Mouse (Mus musculus): ENCODE measurements around the gene Sphkap.

Gene Sphkap

GRCm38 (mm10) chr1:83339358-83339757 is 68.6 kb downstream of the Sphkap start:
- H3K9me3 ChIP-seq (ENCODE audit: low read length) = no peaks in the 10 kb centered on the region
- H3K36me3 ChIP-seq (ENCODE audit: insufficient read depth, low read length) = no peaks in the 10 kb centered on the region
- no peaks in the 10 kb centered on the region for H3K27me3 ChIP-seq (ENCODE audit: insufficient read depth, low read length)
- H3K4me1 ChIP-seq (replicated peaks; ENCODE audit: low read depth, low read length) = no peaks in the 10 kb centered on the region
- TF ChIP-seq POU5F1 (IDR thresholded peaks at IDR 0.05; ENCODE audit: borderline replicate concordance, low read length) (no peak), CTCF (conservative IDR thresholded peaks at IDR 0.05; ENCODE audit: low read length) (no peak), NANOG (IDR thresholded peaks at IDR 0.05; ENCODE audit: borderline replicate concordance, low read length) (no peak)
- H3K4me3 ChIP-seq (replicated peaks; ENCODE audit: low read length) = no peak overlapping the region

- H3K4me1 ChIP-seq (replicated peaks; ENCODE audit: low read depth, low read length) = no peaks in the 10 kb centered on the region
- H3K9me3 ChIP-seq (ENCODE audit: low read length) = no peaks in the 10 kb centered on the region
- H3K4me3 ChIP-seq (replicated peaks; ENCODE audit: low read length) = no peak overlapping the region
- H3K36me3 ChIP-seq (ENCODE audit: insufficient read depth, low read length) = no peaks in the 10 kb centered on the region
- no peak for TF ChIP-seq POU5F1 (IDR thresholded peaks at IDR 0.05; ENCODE audit: borderline replicate concordance, low read length)
- no peak for TF ChIP-seq CTCF (conservative IDR thresholded peaks at IDR 0.05; ENCODE audit: low read length)
- TF ChIP-seq NANOG (IDR thresholded peaks at IDR 0.05; ENCODE audit: borderline replicate concordance, low read length) = no peak
- no peaks in the 10 kb centered on the region for H3K27me3 ChIP-seq (ENCODE audit: insufficient read depth, low read length)
Measured at GRCm38 (mm10) chr1:83316917-83317316, 91.1 kb downstream of the Sphkap start.

GRCm38 (mm10) chr1:83315146-83315545 is 92.9 kb downstream of the Sphkap start:
- Histone ChIP-seq H3K4me3 (replicated peaks; ENCODE audit: low read length) (no peak overlapping the region), H3K9me3 (ENCODE audit: low read length) (no peaks in the 10 kb centered on the region), H3K27me3 (ENCODE audit: insufficient read depth, low read length) (no peaks in the 10 kb centered on the region), H3K36me3 (ENCODE audit: insufficient read depth, low read length) (no peaks in the 10 kb centered on the region), H3K4me1 (replicated peaks; ENCODE audit: low read depth, low read length) (no peaks in the 10 kb centered on the region)
- TF ChIP-seq CTCF (conservative IDR thresholded peaks at IDR 0.05; ENCODE audit: low read length) (no peak), POU5F1 (IDR thresholded peaks at IDR 0.05; ENCODE audit: borderline replicate concordance, low read length) (no peak), NANOG (IDR thresholded peaks at IDR 0.05; ENCODE audit: borderline replicate concordance, low read length) (no peak)

- Histone ChIP-seq H3K4me1 (replicated peaks; ENCODE audit: low read depth, low read length) (no peaks in the 10 kb centered on the region), H3K4me3 (replicated peaks; ENCODE audit: low read length) (no peak overlapping the region), H3K9me3 (ENCODE audit: low read length) (no peaks in the 10 kb centered on the region), H3K27me3 (ENCODE audit: insufficient read depth, low read length) (no peaks in the 10 kb centered on the region), H3K36me3 (ENCODE audit: insufficient read depth, low read length) (no peaks in the 10 kb centered on the region)
- TF ChIP-seq NANOG (IDR thresholded peaks at IDR 0.05; ENCODE audit: borderline replicate concordance, low read length) (no peak), CTCF (conservative IDR thresholded peaks at IDR 0.05; ENCODE audit: low read length) (no peak), POU5F1 (IDR thresholded peaks at IDR 0.05; ENCODE audit: borderline replicate concordance, low read length) (no peak)
Measured at GRCm38 (mm10) chr1:83311607-83312295, 96.2 kb downstream of the Sphkap start.

- H3K36me3 ChIP-seq (ENCODE audit: insufficient read depth, low read length) = no peaks in the 10 kb centered on the region
- no peaks in the 10 kb centered on the region for H3K4me1 ChIP-seq (replicated peaks; ENCODE audit: low read depth, low read length)
- H3K4me3 ChIP-seq (replicated peaks; ENCODE audit: low read length) = no peak overlapping the region
- H3K9me3 ChIP-seq (ENCODE audit: low read length) = no peaks in the 10 kb centered on the region
- no peaks in the 10 kb centered on the region for H3K27me3 ChIP-seq (ENCODE audit: insufficient read depth, low read length)
- no peak for TF ChIP-seq CTCF (conservative IDR thresholded peaks at IDR 0.05; ENCODE audit: low read length)
- TF ChIP-seq NANOG (IDR thresholded peaks at IDR 0.05; ENCODE audit: borderline replicate concordance, low read length) = no peak
- TF ChIP-seq POU5F1 (IDR thresholded peaks at IDR 0.05; ENCODE audit: borderline replicate concordance, low read length) = no peak
Measured at GRCm38 (mm10) chr1:83297137-83298076, 110.6 kb downstream of the Sphkap start.

GRCm38 (mm10) chr1:83285866-83286265 is 122.1 kb downstream of the Sphkap start:
- H3K4me3 ChIP-seq (replicated peaks; ENCODE audit: low read length) = no peak overlapping the region
- H3K9me3 ChIP-seq (ENCODE audit: low read length) = no peaks in the 10 kb centered on the region
- no peaks in the 10 kb centered on the region for H3K36me3 ChIP-seq (ENCODE audit: insufficient read depth, low read length)
- no peaks in the 10 kb centered on the region for H3K27me3 ChIP-seq (ENCODE audit: insufficient read depth, low read length)
- H3K4me1 ChIP-seq (replicated peaks; ENCODE audit: low read depth, low read length) = no peaks in the 10 kb centered on the region
- no peak for TF ChIP-seq POU5F1 (IDR thresholded peaks at IDR 0.05; ENCODE audit: borderline replicate concordance, low read length)
- no peak for TF ChIP-seq CTCF (conservative IDR thresholded peaks at IDR 0.05; ENCODE audit: low read length)
- no peak for TF ChIP-seq NANOG (IDR thresholded peaks at IDR 0.05; ENCODE audit: borderline replicate concordance, low read length)

GRCm38 (mm10) chr1:83277044-83277443 is 131.0 kb downstream of the Sphkap start:
- H3K27me3 ChIP-seq (ENCODE audit: insufficient read depth, low read length) = no peaks in the 10 kb centered on the region
- H3K4me3 ChIP-seq (replicated peaks; ENCODE audit: low read length) = no peak overlapping the region
- H3K9me3 ChIP-seq (ENCODE audit: low read length) = no peaks in the 10 kb centered on the region
- no peaks in the 10 kb centered on the region for H3K4me1 ChIP-seq (replicated peaks; ENCODE audit: low read depth, low read length)
- TF ChIP-seq CTCF (conservative IDR thresholded peaks at IDR 0.05; ENCODE audit: low read length) = no peak
- TF ChIP-seq NANOG (IDR thresholded peaks at IDR 0.05; ENCODE audit: borderline replicate concordance, low read length) = no peak
- no peak for TF ChIP-seq POU5F1 (IDR thresholded peaks at IDR 0.05; ENCODE audit: borderline replicate concordance, low read length)
- H3K36me3 ChIP-seq (ENCODE audit: insufficient read depth, low read length) = no peaks in the 10 kb centered on the region

GRCm38 (mm10) chr1:83276637-83277036 is 131.4 kb downstream of the Sphkap start:
- Histone ChIP-seq H3K4me3 (replicated peaks; ENCODE audit: low read length) (no peak overlapping the region), H3K9me3 (ENCODE audit: low read length) (no peaks in the 10 kb centered on the region), H3K36me3 (ENCODE audit: insufficient read depth, low read length) (no peaks in the 10 kb centered on the region), H3K4me1 (replicated peaks; ENCODE audit: low read depth, low read length) (no peaks in the 10 kb centered on the region), H3K27me3 (ENCODE audit: insufficient read depth, low read length) (no peaks in the 10 kb centered on the region)
- TF ChIP-seq CTCF (conservative IDR thresholded peaks at IDR 0.05; ENCODE audit: low read length) (no peak), POU5F1 (IDR thresholded peaks at IDR 0.05; ENCODE audit: borderline replicate concordance, low read length) (no peak), NANOG (IDR thresholded peaks at IDR 0.05; ENCODE audit: borderline replicate concordance, low read length) (no peak)
